Mouse (Mus musculus): ENCODE results near the gene Klc3.

Gene Klc3

GRCm38 (mm10) chr7:19403731-19404296 lies at the start of gene Klc3:
Klc3 (minus strand) TSS chr7:19404104.
- peak; percentile 94 for DNase-seq

DNA sequence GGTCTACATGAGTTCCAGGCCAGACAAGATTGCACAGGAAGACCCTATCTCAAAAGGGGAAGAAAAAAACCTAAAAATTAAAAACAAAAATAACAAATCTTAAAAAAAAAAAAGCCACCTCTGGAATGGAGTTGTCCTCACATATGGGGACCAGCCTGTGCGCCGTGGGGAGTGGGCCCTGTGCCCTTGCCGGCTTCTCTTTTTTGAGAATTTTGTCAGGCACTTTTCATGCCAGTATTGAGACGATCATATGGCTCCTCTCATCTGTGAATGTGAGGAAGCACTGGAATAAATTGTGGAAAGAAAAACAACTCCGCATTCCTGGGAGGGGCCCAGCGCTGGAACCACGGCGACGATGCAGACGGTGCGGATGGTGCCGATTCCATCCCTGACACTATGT lies 45.3 kb upstream of the Klc3 start:
- no peak for DNase-seq

DNA sequence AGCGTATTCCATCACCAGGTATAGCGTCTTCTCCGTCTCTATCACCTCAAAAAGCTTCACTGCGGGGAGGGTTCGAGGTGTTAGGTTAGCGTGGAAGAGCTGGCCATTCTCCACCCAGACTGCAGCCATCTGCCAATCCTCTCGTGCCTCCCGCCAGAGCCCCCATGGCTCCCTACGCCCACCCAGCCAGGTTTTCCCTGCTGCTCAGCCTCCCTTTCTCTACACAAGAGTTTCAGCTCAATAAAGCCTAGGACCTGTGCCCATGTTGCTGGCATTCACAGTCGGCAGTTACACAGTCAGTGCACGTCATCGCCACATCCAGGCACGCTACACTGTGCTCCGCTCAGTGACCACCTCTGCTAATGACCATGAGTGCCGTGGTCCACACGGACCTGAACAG lies 43.8 kb upstream of the Klc3 start:
- DNase-seq = no peak

DNA sequence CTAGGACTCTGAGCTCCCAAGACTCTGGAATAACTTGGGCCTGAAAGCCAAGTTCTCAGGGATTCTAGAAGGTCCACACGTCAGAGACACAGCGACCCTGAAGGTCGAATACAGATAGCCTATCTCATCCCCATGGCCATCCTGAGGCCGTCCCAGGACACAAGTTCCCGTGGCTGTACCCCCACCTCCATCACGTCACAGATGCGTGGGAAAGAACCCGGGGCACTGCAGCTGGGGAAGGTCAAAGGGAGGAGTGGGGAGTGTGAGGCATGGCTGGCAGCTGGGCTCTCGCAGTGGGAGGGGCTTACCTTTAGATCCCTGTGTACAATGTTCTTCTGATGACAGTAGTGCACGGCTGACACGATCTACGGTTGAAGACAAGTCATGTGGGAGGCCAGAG lies 40.9 kb upstream of the Klc3 start:
- no peak for DNase-seq

GRCm38 (mm10) chr7:19443344-19443743 lies 39.4 kb upstream of the Klc3 start:
- peak; percentile 96 for DNase-seq

GRCm38 (mm10) chr7:19441448-19442091 lies 37.7 kb upstream of the Klc3 start:
- no peak for DNase-seq

DNA sequence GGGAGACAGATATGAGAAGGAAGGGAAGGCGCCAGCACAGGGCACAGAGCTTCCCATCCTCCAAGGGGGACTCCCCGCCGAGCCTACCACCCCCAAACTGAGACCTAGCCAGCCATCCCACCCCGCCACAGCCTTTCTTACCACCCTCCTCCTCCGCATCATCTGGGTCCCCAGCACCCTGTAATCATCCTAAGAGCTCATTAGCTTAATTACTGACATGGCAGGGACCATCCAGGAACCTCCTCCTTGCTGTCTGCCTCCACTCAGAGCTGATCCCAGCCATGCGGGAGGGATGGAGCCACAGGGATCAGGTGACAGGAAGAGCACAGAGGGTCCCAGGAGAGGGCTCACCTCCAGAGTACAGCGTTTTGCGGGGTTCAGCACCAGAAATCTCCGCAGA lies 33.1 kb upstream of the Klc3 start:
- DNase-seq = no peak

GRCm38 (mm10) chr7:19436276-19436675 lies 32.4 kb upstream of the Klc3 start:
- DNase-seq = no peak

GRCm38 (mm10) chr7:19432475-19432874 lies 28.6 kb upstream of the Klc3 start:
- DNase-seq = no peak

DNA sequence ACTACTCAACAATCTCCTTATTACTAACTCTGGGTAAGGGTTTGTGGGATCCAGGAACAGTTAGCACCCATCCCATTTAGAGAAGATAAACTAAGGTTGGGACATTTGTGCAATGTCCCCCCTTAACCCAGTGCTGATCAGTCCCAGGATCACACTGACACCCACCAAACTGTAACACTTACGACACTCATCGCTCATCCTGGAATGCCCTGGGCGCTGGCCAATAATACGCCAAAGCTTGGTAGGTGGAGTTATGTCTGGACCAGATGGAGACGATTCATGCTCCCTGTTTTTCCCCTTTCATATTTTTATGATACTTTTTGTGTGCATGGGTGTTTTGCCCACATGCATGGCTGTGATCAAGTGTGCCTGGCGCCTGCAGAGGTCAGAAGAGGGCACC lies 26.5 kb upstream of the Klc3 start:
- no peak for DNase-seq

DNA sequence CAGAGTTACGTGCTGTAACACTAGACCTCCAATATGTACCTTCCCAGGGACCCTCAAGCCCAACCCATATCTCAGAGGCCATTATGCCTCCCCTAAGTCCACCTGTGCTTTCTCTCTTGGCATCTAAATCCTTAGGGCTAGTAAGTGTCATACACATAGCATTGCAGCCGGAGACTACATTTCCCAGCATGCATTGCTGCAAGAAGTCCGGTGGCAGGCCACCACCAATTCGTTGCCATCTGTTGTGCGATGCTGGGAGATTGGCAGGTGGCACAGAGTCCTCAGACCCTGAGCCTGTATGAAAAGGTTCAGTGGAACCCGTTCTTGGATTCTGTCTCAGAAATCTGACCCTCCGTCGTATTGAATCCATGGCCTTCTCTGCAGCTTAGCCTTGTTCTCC lies 25.8 kb upstream of the Klc3 start:
- peak; percentile 87 for DNase-seq

GRCm38 (mm10) chr7:19427999-19428650 lies 24.2 kb upstream of the Klc3 start:
- DNase-seq = no peak

- no peak for DNase-seq
Observed at GRCm38 (mm10) chr7:19426888-19427287, 23.0 kb upstream of the Klc3 start.

GRCm38 (mm10) chr7:19426349-19426748 lies 22.4 kb upstream of the Klc3 start:
- DNase-seq = no peak

GRCm38 (mm10) chr7:19424051-19424450 lies 20.1 kb upstream of the Klc3 start:
- DNase-seq = no peak

- no peak for DNase-seq
Observed at GRCm38 (mm10) chr7:19423083-19423482, 19.2 kb upstream of the Klc3 start.

DNA sequence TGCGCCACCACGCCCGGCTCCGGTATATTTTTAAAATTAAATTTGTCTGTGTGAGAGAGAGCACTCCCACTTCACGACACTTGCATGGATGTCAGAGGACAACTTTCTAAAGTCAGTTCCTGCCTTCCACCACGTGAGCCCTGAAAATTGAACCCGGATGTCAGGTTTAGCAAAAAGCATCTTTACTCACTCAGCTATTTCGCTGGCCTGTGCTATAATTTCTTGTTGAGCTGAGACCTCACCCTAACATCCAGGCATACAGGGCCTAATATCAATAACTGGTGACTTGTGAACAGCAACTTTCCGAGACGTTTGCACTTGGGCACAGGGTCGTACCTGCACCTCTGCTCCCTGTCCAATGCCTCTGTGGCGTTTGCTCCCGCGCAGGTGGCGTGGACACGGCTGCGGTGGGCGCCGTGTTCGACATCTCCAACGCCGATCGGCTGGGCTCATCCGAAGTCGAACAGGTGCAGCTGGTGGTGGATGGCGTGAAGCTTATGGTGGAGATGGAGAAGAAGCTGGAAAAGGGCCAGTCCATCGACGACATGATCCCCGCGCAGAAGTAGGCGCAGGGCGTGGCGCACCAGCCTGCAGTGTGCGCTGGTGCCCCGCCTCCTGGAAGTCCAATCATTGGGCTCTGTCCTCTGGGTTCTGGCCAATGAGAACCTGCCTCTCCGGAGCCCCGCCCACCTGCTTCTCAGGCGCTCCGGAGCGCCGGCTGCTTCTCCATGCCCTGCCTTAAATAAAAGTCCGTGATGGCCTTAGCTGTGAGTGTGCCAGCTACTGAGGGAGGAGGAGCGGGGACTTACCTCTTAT lies 17.1 kb upstream of the Klc3 start:
- DNase-seq = peak; percentile 99

DNA sequence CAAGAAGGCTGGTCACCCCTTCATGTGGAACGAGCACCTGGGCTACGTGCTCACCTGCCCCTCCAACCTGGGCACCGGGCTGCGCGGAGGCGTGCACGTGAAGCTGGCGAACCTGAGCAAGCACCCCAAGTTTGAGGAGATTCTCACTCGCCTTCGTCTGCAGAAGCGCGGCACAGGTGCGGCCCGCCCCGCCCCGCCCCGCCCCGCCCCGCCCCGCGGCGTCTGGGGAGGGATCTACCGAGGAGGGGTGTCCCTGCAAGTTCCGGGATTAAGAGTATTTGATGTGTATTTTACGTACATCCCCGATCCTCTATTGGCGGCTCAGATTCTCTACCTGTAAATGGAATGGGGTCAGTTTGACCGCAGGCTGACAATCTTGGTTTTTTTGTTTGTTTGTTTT lies 16.2 kb upstream of the Klc3 start:
- no peak for DNase-seq

DNA sequence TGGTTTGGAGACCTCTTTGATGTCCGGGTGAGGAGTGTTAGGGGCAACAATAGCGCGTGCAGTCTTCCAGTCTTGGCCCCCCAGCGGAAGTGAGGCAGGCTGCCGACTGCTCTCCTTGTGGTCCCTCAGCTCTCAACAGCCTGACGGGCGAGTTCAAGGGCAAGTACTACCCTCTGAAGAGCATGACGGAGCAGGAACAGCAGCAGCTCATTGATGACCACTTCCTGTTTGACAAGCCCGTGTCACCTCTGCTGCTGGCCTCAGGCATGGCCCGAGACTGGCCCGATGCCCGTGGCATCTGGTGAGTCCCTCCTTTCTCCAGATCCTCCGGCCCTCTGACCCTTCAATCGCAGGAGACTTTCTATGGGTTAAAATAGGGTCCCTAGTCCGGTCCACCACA lies 12.7 kb upstream of the Klc3 start:
- DNase-seq = no peak

GRCm38 (mm10) chr7:19413525-19413924 lies 9.6 kb upstream of the Klc3 start:
- DNase-seq = no peak

DNA sequence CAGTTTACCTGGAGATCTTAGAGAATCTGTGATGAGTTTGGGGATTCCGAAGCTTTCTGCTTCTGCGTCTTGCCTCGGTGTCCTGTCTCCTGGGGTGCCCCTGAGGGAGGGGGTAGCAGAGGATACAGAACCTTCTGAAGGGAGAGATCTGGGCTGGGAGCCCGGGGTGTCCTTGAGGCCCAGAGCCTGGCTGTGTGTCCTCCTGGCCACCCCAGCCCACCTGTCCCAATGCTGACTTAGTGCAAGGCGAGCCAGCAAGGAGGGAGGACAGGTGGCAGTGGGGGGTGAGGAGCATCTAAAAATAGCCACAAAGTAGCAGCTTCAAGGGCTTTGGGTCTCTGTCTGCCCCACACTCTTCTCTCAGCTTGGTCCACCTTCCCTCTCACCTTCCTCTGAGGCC lies 7.9 kb upstream of the Klc3 start:
- no peak for DNase-seq

GRCm38 (mm10) chr7:19410766-19411344 lies 7.0 kb upstream of the Klc3 start:
- DNase-seq = peak; percentile 99

GRCm38 (mm10) chr7:19409753-19410152 lies 5.8 kb upstream of the Klc3 start:
- peak; percentile 93 for DNase-seq
